Mouse (Mus musculus) gastrocnemius, adult 2 months (tissue): Measurements from ENCODE around the gene Itpripl2. TPM values are rescaled to one million over a fixed set of nuclear protein-coding genes. Genes with fewer than 3 reads are reported as not detected.

Experiments
- DNase-seq: peaks from one replicate; pipeline ENCODE4 v3.0.0; 2022
- H3K27ac ChIP-seq: fragments of 200-600 bp; 2 replicates; pipeline ENCODE4 v1.8.1; 2022; ENCODE audit warnings: mild to moderate bottlenecking
- H3K4me3 ChIP-seq: fragments of 200-600 bp; 2 replicates; pipeline ENCODE4 v1.8.1; 2022; ENCODE audit warnings: mild to moderate bottlenecking, moderate library complexity
- CTCF ChIP-seq: fragments of 200-600 bp; IDR thresholded peaks from 2 replicates; pipeline ENCODE4 v1.8.1; 2022; ENCODE audit warnings: antibody characterized with exemption, mild to moderate bottlenecking, moderate library complexity
- intact Hi-C: fragments of 180-260 bp; cut with DNase I; formaldehyde crosslinking; loops from one replicate; pipeline ENCODE4 v1.15.1; 2025
- total RNA-seq, 2 experiments: library from RNA; stranded (reverse); gene quantifications; 2 replicates each; pipeline ENCODE4 v1.2.3; 2021

Gene Itpripl2
- total RNA-seq, 2 experiments from 2014 or later, result 6.3 to 9.9 TPM

DNA sequence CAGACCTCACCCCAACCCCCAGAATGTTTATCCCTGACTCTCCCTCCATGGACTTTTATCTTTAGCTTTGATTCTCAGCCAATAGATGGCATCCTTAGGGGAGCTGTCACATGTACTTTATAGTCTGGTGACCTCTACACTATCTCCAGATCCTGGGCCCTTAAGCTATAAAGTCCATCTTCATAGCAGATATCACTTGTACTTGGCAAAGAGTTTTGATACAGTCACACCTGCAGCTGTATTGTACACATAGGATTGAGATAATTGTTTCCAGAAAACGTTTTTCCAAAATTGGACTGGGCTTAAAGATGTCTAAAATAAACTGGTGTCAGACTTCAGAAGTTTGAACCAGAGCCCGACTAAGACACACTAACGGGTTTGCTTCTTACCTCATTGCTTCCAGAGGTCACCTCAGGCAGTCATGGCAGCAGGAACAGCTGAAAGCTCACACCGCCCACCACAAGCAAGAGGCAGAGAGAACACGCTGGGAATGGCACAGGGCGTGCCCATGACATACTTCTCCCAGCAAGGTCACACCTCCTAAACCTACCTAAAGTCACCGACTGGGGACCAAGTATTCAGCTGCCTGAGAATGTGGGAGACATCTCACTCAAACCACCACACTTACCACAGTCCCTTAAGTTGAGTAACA lies 8.1 kb upstream of the Itpripl2 start:
- no peak overlapping the region for H3K4me3 ChIP-seq
- intact Hi-C loops, result loop anchor here (5.0 kb wide), 1 partner anchor 53 kb away; the partner anchor contains the start of gene Syt17
- no peak for TF ChIP-seq CTCF
- H3K27ac ChIP-seq, result peak overlapping the region; percentile 61
- DNase-seq, result peak; percentile 52

DNA sequence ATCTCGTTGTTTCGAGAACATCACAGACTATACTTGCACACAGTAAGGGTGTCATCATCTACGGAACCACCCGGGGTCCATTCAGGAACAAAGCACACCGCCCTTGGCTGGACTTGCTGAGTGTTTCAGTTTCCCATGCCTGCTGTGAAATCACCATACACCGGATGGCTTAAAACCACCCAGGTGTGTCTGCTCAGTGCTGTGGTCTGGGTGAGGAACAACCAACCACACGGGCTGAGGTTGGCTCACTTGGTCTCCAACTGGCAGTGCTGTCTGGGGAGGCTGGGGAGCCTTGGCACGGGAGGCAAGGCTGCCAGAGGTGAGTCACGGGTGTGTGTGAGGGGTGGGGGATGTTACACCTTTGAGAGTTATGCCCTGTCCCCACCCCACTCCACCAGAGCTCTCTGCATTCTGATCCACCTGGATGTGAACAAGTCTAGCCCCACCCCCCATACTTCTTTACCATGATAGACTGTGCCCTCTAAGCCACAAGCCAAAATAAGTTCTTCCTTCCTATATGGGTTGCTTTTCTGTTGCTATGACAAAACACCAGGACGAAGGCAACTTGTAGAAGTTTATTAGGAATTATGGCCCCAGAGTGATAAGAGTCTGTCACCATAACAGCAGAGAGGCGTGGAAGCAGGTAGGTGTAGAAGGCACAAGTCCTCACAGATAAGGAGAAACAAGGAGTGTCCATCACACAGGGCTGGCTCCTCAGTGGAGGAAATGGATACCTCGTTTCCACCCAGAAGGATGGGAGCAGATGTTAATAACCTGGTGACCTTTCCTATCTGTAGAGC lies 7.4 kb upstream of the Itpripl2 start:
- TF ChIP-seq CTCF, result no peak
- no peak for DNase-seq
- intact Hi-C loops, result loop anchor here (5.0 kb wide), 1 partner anchor 52 kb away; the partner anchor contains the start of gene Syt17

DNA sequence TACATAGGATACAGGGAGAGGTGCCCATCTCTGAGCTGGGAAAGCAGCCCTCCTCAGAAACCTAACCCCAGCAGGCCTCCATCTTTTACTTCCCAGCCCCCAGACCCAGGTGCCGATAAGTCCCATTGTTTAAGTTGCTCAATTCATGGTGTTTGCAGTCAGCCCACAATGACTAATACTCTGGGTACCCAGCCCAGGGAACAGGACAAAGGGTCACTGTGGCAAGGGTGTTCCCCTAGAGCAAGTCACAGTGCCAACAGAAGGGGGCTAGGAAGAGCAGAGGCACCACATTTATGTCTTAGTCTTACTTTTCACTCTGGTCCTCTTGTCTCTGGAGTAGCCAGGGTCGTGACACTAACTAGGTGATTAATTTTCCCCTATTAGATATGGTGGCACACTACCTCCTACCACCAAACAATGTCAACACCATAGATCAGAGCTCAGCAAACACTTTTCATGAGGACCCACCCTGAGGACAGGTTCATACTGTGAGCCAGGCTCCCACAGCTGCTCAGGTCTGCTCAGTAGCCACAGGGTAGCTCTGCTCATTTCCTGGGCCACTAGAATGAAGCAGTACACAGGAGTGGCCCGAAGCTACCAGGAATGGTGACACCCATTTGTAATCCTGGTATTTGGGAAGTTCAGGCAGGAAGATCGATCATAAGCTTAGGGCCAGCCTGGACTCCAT lies 3.3 kb upstream of the Itpripl2 start:
- no peak for TF ChIP-seq CTCF
- intact Hi-C loops, result loop anchor here (5.0 kb wide), 1 partner anchor 48 kb away; the partner anchor contains the start of gene Syt17
- H3K4me3 ChIP-seq, result no peak overlapping the region
- no peak overlapping the region for H3K27ac ChIP-seq
- no peak for DNase-seq

More for the DNA sequence above, 7.4 kb upstream of the Itpripl2 start:
- Histone ChIP-seq H3K4me3 (no peak overlapping the region), H3K27ac (peak overlapping the region; percentile 61; the same call in 1 of the 2 replicates)

- H3K4me3 ChIP-seq, result no peak overlapping the region
- no peak for DNase-seq
- no peak for TF ChIP-seq CTCF
- intact Hi-C loops, result no loop called here
- H3K27ac ChIP-seq, result no peak overlapping the region
These were observed 2.1 kb upstream of the Itpripl2 start for GRCm38 (mm10) chr7:118493892-118494291.

- Histone ChIP-seq H3K27ac (peak overlapping the region; percentile 96), H3K4me3 (peak overlapping the region; percentile 94)
- TF ChIP-seq CTCF, result peak; percentile 34; the same call in 1 of the 2 replicates
- peak; percentile 40 for DNase-seq
- intact Hi-C loops, result no loop called here
These were observed 927 bp downstream of the Itpripl2 start for GRCm38 (mm10) chr7:118490666-118491430.

GRCm38 (mm10) chr7:118489706-118490665 lies 1.8 kb downstream of the Itpripl2 start:
- no peak for TF ChIP-seq CTCF
- H3K4me3 ChIP-seq, result peak overlapping the region; percentile 94
- intact Hi-C loops, result no loop called here
- H3K27ac ChIP-seq, result peak overlapping the region; percentile 96
- DNase-seq, result peak; percentile 52

DNA sequence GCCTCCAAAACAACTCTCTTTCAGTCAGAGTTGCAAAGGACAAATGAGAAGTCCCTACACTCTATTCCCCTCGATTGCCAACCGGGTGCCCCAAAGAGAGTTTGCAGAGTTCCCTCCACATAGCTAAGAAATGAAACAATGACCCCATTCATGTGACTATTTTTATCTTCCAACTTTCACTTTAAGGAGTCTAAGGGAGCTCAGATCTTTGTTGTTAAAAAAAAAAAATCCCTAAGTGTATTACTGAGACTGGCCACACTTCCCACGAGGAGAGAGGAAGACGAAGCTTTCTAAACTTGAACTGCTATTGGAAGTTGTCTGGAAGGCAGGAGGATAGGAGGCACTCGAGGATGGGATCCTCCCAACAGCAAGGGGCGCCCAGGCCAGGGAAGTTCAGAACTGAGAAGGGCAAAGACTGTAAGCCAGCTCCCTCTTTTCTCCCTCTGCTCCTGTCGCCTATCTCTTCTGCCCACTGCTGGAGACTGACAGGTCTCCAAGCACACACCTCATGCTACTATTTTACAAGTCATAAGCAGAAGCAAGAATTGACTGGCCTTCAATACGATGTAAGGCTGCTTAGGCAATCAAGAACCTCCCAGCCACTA lies 3.6 kb downstream of the Itpripl2 start:
- no peak for DNase-seq
- H3K4me3 ChIP-seq, result peak overlapping the region; percentile 94
- intact Hi-C loops, result no loop called here
- H3K27ac ChIP-seq, result peak overlapping the region; percentile 96
- no peak; the same call in 1 of the 2 replicates for TF ChIP-seq CTCF

DNA sequence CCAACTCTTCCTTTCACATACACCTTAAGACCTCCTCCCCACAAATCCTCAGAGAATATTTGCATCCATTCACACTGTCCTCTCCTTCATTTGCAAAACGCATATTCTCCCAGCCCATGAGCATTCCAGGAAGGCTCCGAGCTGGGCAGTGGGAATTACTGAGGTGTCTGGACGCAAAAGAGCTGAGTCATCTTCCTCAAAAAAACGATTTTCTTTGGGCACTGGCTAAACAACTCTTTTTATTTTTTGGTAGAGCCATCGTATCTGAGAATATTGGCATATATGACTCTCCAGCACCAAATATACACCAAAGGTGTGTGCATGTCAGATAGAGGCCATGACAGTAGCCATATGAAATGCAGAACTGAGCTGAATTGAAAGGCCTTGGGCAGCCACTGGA lies 4.9 kb downstream of the Itpripl2 start:
- peak overlapping the region; percentile 37 for H3K4me3 ChIP-seq
- intact Hi-C loops, result no loop called here
- H3K27ac ChIP-seq, result peak overlapping the region; percentile 40
- no peak for DNase-seq
- TF ChIP-seq CTCF, result no peak

GRCm38 (mm10) chr7:118483996-118484395 lies 7.8 kb downstream of the Itpripl2 start:
- no peak for TF ChIP-seq CTCF
- Histone ChIP-seq H3K27ac (no peak overlapping the region), H3K4me3 (no peak overlapping the region)
- intact Hi-C loops, result no loop called here
- no peak for DNase-seq

DNA sequence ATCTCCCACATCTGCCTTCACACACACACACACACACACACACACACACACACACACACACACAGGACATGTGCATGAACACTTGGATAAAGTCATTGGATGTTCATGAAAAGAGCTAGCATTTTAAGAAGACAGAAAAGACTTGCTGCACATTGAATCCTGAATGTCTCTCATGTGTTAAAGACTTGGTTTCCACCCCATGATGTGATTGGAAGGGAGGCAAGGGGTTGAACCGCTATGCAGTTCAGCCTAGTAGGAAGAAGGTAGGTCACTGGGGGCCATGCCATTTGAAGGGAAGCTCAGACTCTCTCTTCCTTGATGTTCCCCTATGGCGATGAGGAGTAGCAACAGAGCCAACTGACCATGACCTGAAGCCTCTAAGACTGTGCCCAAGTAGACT lies 9.8 kb downstream of the Itpripl2 start:
- intact Hi-C loops, result no loop called here
- Histone ChIP-seq H3K4me3 (no peak overlapping the region), H3K27ac (peak overlapping the region; percentile 20)
- no peak for TF ChIP-seq CTCF
- no peak for DNase-seq
